Mouse (Mus musculus): ENCODE measurements around the gene Scube1.

Gene Scube1

DNA sequence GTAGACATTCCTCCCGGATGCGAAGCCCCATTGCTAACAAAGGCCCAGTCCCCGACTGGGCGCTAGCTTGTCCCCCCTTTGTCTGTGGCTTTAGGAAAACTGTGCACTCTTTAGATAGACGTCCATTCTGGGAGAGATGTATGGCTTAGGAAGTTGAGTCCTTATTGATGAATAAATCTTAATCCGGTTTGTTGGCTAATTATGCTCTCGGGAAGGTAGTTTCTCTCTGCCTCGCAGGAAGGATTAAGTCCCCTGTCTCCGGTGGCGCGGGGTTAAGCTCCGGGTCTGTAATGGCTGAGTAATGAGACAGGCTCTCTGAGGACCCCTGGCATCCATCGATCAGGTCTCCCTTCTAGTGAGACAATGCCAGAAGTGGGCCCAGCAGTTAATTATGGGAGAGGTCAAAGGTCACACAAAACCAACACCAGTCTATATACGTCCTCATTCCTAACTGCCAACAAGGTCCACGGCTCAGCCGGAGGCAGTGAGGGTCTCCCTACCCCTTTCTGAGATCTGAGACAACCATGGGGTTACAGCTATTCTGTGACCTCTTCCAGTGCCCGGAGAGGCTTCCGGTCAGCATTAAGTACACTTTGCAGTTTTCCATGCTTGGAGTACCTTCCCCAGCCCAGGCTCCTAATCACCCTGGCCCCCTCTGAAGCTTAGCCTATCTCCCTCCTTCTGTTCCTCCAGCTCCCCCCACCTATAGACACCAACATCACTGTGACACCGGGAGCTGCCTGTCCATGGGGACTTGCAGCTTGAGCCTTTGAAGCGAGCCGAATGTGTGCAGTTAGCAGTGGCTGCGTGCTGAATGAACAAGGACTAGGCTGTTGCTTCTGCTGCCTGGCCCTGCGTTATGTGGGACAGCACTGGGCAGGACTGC lies 14.7 kb downstream of the Scube1 start:
- no peak for DNase-seq

DNA sequence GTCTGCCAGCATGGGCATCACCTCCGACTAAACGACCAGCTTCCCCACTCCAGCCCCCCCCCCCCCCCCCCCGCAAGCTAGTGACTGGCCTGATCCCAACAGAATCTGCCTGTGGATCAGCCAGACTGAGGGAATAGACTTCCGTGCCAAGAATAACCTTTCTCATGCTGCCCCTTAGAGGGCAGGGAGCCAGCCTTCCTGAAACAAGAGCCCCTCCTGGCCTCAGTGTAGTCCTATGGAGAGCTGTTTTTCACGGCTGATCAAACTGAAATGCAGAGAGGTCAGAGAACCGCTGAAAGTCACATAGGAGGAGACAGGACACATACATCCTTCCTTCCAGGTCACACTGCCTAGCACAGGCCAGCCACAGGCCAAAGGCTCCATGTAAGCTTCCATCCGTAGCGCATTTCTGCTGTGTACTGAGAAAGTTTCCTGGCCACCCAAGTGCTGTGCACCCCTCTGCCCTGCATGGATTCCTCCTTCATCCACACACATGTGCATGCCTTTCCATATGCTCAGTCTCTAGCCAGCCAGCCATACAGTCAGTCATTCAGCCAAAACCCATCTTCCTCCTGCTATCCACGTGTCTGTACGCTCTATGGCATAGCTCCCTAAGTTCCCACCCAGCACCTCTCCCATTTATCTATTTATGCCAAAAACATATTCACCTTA lies 18.2 kb downstream of the Scube1 start:
- no peak for DNase-seq

DNA sequence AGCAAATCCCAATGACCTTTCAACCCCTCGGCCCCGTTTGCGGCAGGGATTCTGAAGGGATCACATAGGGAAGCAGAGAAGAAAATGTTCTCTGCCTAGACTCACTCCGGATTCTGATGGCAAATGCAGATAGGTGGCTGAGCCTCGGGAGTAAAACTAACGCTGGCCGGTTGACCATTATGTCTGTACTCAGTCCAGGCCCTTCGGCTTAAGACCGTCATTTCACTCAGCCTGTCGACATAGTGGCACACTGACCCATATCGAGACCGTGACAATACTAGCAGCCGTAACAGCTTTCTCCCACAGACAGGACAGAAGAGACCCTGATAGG lies 24.3 kb downstream of the Scube1 start:
- no peak for DNase-seq

DNA sequence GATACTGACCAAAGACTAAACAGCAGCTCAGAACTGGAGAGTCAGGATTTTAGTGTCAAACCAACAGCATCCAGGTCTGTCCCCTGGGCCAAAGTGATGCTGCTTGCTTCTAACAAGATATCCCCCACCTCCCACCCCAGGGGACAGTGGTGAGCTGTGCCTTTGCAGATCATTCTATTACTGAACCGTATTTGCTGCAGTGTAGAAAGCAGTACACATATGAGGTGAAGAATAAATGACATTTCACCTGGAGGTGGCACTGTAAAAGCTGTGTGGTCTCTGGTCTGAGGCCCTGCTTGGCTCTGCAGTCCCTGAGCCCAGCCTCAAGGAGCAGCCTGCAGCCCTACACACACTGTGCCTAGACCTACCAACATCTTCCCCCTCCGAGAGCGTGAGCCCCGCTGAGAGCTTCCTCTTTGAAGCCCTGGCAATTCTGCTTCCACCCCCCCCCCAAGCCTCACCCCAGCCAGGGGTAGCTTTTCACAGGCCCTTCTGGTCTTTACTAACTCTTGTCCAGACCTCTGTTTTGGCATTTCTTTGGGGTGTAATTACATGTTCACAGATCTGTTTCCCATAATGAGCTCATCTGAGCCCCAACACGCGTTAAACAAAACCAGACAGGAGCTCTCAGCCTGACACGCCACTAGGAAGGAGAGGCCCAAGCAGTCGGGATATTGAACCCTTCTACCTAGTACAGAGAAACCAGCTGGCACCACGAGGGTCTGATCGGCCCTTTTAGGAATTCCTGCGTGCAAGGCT lies 24.8 kb downstream of the Scube1 start:
- no peak for DNase-seq

DNA sequence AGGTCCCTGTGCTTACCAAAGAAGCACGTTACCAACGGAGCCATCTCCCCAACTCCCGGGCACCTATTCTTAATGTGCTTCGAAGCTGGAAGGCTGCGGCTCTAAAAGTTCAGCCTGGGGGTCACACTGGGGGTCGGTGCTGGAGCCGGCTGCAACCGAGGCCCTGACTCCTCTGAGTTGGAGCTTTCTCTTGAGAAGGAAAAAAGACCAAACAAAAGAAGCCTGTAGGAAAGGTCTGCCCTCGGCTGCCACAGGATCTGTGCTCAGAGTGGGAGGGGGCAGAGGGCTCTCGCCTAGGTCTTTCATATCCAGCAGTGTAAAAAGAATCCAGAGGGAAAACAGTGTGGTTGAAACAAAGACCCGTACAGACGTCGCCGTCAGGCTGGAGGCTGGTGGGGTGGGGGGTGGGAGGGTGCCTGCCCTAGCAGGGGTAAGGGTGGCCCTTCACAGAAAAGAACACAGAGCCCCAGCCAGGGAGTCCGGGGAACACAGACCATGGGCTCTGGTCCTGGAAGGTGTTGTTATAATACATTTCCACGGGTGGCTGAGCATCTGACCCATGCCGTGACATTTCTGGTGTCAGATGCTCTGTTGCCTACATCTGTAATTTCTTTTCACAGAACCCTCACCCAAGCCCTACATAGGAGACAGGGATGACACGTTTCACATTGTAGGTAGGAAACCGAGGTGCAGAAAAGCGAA lies 25.5 kb downstream of the Scube1 start:
- DNase-seq = no peak

DNA sequence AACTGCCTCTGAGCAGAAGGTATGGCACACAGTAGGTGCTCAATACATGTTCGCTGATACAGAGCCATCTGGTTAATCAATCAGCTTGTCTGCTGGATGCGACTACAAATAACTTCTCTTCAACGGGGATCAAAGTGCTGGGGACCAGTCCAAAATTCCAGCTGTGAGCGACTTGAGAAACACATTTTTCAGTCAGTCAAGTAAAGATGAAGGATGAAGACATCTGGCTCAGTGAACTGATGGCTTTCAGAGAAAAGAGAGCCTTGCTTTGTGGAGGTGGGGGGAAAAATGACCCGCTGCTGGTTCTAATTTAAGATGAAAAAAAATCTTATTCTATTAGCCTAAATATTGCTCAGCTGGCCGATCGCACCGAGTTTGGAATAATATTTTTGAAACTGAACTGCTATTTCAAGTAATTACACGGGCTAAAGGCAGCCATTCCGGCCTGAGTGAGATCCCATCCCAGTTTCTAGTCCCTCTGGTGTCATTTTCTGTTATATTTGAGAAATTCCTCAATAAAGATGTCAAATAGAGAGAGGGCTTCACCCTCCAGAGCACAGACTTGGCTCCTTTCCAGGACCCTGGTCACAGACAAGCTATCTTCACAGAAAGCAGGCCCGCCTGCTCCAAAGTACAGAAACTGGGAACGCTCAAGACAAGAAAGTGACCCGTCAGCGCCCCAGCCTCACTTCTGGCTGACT lies 28.0 kb downstream of the Scube1 start:
- no peak for DNase-seq

DNA sequence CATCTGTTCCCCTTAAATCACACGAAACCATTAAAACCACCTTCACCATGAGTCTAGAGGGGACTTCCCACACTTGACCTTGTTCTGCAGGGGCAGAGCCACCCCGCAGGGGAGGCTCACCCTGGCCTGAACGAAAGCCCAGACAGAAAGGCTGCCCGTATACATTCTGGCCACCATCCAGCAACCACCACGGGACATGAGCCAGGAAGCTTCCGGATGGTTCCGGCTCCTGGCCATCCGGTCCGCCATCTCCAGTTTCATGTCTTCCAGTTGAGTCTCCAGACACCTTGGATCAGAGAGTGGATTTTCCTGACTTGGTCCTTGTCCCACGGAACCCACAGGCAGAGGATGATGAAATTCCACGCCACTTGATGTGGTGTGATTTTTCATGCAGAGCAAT lies 29.7 kb downstream of the Scube1 start:
- no peak for DNase-seq

DNA sequence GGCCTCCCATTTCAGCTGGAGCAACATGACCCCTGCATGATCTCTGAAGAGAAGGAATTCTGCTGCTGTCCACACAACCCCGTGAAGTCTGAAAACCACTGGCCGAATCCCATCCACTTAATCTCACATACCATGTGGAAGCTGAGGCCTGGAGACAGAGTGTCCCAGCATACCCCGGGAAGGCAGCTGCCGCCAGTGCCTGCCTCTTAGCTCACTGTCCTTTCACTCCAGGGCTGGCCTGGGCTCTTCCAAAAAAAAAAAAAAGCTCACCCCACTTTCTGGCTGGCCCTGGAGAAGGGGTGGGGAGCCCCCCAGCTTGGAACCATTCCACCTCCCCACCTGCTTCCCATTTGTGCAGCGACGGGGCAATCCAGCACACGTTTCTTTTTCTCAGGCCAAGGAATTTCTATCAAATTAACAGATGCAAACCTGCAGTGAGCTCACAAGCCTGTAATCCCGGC lies 32.9 kb downstream of the Scube1 start:
- no peak for DNase-seq

DNA sequence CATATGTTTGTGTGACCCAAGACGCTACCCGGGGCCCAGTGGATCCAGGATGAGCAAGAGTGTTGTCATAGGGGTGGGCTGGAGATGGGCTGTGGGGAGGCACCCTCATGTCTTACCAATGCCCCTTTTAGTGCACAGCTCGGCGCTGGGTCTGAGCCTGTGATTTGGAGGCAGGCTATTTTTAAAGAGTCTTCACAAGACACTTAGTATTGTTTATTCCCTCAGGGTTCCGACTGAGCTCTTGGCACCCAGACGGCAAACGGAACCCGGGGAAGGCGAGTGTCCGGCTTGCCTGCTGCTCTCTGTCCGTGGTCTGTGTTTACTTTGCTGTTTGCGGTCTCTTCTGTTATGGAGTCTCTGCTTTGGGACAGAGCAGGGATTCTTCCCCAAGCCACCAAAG lies 34.9 kb downstream of the Scube1 start:
- DNase-seq = no peak

DNA sequence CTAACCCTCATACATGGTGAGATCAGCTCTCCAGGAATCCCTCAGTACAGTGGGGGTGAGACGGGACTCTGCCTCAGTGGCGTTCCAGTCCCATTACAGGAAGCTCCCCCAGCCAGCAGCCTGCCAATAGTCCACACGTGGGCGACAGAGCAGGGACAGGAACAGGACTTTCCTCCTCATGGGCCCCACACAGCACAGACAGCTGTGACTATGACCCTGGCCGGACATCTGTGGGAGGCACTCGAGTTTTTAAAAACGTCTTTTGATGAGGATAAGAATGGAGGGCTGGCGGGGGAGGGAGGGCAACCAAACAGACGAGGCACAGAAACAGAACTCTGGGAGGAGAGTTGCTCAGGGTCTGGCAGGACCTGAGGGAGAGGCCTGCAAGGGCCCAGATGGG lies 38.2 kb downstream of the Scube1 start:
- DNase-seq = no peak

DNA sequence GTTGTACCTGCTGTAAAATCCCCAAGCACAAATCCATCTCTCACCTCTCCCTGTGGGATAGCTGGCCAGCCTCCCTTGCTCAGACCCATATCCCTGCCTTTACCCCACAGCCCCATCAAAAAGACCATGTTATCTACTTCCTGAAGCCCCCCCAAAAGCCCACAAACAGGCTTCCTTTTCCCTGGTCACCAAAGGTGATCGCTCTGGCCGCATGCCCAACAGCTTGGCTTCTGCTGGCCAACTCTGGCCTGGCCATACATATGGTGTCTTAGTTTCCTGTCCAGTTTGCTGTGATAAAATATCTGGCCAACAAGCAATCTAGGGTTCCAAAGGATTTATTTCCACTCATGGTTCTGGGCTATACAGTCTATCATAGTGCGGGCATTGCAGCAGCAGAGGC lies 38.9 kb downstream of the Scube1 start:
- DNase-seq = no peak

DNA sequence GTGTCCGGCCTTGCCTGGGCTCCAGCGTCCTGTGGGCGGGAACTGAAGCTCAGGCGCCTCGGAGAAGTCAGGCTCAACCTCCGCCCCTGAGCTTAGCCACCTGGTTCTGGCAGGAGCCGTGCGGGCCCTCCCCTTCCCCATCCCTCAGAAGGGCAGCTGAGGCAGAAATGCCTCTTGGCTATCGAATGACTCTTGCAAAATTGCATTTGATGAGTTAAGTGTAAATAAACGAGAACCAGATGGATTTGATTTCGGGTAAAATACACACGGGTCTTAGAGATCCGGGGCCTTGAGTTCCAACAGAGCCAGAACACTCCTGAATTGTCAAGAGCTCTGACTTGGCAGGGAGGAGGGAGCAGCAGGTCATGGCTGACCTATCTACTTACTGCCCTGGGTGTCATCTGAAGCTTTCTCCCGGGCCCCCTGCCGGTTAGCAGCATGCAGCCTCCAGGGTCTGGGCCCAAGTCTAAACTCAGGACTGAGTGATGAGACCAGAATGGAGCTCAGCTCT lies 41.7 kb downstream of the Scube1 start:
- no peak for DNase-seq

DNA sequence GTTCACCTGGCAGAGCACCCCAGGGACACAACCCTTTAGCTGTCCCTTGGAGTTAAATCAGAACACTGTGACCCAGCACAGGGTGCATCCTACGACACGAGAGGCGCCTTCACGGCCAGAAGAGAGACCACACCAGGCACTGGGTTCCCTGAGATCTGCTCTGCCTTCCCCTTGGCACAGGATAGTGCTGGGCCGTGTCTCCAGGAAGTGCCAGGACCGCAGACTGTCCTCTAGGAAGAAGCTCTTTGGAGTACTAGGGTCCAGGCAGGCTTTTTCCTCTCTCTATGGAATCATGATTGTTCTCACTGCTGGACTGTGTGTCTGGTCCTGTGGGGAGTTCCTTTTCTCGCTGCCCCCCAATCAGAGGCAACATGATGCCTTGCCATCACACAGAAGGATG lies 44.5 kb downstream of the Scube1 start:
- no peak for DNase-seq

DNA sequence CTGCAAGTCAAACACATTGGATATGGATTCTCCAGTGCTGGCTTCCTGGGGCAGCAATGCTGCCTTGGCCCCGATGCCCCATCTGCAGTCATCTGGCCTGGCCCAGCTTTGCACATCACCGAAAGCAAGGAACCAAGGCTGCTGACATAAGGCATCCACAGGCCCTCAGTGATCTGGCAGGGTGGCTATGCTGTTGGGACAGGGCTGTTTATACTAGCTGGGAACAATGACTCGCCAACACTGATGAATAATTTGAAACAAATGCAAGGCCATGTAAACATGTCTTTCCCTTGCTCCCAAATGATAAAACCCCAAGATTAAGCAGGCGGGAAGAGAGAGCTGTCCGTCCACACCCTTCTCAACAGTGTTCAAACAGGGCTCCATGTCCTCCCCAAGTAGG lies 45.1 kb downstream of the Scube1 start:
- no peak for DNase-seq

DNA sequence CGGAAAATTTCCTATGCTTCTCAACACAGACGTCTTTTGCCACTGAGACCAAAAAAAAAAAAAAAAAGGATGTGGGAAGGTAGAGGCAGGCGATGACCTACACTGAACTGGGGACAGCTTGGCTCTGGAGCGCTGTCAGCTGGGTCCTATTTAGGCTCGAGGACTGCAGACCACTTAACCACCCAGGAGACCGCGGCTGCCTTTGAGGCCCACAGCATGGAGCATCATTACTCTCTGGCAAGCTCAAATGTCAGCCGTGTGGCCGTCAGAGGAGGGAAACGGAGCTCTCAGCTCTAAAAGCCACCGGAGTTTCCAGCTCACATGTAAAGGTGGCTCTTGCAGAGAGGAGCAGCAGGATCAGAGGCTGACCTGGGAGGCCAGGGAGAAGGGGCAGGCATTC lies 46.2 kb downstream of the Scube1 start:
- DNase-seq = no peak

DNA sequence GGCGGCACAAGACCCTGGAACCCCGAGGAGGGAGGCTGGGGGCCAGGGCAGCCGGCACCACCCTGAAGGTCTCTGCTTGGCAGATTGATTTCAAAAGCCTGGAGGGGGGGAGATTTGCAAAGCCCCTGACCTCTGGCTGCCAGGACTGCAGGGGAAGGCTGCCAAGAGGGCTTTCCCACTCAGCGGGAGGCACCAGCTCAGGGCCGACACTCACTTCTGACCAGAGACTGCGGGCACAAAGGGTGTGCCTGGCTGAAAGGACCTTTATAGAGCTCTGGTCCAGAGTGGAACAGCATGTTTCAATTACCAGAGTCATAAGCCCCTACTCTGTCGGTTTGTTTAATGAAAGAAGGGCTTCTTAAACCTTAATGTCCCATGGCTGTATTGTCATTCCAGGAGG lies 46.7 kb downstream of the Scube1 start:
- no peak for DNase-seq

DNA sequence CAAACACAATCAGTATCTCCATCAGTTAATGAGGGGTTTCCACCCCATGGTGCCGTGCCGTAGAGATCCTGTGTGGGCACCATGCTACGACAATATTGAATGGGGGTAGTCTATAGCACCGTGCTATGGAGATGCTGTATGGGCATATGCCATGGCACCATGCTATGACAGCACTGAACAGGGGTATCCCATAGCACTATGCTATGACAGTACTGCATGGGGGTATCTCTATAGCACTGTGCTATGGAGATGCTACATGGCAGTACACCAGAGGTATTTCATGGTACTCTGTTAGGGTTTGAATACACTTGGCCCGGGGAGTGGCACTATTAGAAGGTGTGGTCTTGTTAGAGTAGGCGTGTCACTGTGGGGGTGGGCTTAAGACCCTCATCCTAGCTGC lies 47.7 kb downstream of the Scube1 start:
- DNase-seq = no peak

DNA sequence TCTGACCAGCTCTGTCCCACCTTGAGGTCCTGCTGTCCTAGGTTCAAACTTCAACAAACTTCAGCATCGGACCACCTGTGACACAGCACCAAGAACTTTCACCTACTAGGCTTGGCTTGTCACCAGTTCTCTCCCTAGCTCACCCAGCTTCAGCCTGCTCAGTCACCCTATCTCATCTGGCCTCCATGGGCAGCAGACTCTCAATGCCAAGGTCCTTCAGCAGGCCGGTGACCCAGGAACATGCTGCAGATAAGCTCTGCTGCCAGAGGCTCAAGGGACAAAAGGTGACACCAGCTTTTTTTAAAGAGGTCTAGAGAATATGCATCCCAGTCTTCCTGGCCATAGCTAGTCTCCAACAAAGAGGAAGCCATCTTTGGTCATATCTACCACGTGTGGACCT lies 48.5 kb downstream of the Scube1 start:
- DNase-seq = no peak

DNA sequence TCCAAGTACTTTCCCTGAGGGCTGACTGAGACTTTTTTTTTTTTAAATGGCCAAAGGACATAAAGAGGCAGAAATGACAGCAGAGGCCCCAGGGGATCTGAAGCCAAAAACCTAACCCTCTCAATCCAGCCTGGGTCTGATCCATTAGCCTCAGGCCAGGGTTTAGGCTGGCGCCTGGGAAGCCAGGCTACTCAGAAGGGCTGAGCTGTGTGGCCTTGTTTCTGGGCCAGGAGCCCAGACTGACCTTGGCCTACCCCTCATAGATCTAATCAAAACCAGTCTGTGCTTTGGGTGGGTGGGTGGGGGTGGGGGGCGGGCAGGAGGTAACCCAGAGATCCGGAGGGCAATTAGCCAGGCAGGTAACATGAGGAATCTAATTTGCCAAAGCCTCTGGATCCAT lies 51.2 kb downstream of the Scube1 start:
- no peak for DNase-seq

DNA sequence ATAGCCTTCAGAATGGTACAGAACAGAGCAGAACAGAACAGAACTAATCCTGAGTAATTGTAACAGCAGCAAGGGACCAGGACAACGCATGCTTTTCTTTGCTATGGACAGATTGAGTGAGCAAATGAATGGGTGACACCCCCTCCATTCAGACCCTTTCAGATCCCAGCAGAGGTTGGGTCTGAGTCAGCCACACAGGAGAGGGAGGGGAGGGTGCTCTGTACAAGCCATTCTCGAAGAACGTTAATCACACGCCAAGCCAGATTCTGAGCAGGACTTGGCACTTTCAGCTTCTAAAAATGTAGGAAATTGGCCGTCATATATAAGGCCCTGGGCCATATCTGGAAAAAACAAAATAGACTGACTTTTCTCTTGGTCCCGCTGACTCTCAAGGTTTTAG lies 57.3 kb downstream of the Scube1 start:
- DNase-seq = no peak

DNA sequence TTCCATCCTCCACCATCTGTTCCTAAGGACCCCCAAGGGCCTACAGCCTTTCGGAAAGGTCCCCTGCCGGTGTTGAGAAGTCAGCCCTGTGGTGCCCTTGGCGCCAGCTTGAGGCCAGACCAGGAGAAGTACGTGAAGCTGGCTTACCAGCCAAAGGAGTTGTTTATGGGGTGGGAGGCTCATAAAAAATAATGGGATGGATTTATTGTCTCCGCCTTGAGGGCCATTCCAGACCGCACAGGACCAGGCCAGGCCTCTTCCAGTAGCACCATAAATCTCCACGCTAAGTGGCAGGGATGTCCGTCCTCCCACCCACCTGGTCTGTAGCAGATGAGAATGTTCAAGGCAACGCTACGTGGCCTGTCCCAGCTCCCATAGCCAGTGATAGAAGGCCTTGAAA lies 58.4 kb downstream of the Scube1 start:
- no peak for DNase-seq

DNA sequence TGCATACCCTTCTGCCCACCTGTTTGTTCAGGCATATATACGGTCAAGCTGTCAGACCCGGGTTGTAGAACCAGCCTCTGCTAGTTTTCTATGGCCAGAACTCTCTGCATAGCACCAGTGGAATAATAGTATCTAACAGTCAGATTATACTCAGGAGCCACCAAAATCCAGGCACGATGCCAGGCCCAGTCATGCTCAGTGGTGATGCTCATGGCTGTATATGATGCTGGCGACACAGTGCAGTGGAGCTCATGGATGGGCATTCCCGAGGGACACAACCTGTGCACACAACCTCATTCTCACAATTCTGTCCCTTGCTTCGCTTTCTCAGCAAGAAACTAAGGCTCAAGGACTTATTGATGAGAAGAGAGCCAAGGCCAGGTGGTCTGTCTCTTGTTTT lies 58.8 kb downstream of the Scube1 start:
- DNase-seq = peak; percentile 63

Data from right cerebral cortex, postnatal 14 days (tissue).